ENCODE assay signal across 31 mouse cellular contexts in genomic region chr17:34312185-34312584, GRCm38 (mm10). TPM values are rescaled to one million over a fixed set of nuclear protein-coding genes. Genes with fewer than 3 reads are reported as not detected.
DNase-seq lines count a peak whose midpoint lies in the region; ATAC-seq and TF ChIP-seq lines count a peak whose summit lies in the region.
"Had no signal": no experiment of that assay in that cellular context is flagged by ENCODE, and none has a peak within 500 bp of the region (broad histone marks: within the 10 kb centered on the region; RNA-seq: fewer than 3 reads in every experiment).

No protein-coding gene starts in this region.

- peak overlapping the region; percentile 52 for H3K27ac ChIP-seq in thymus, adult 2 months (ENCODE audit: control insufficient read depth, insufficient read depth, low read length)
- H3K27ac ChIP-seq in kidney, embryonic 15.5 days, result no peak overlapping the region
- no peak overlapping the region for H3K27ac ChIP-seq in forebrain, embryonic 10.5 days
- H3K27ac ChIP-seq: heart, embryonic 15.5 days; hindbrain, embryonic 10.5 days; hindbrain, embryonic 13.5 days had no signal

- no peak for DNase-seq in thymus, adult 2 months
- DNase-seq in thymus, adult 18-20 months, result no peak
- peak; percentile 54 to 55 for DNase-seq in B cell, adult 2 months
- DNase-seq in forebrain, embryonic 10.5 days (ENCODE audit: extremely low spot score, low spot score), result no peak
- DNase-seq: adrenal gland, adult 8-10 months; adrenal gland, postnatal 25 days; cerebellum, adult 11-12 months; cerebellum, adult 8-10 months; cerebellum, postnatal 10 days; forebrain, postnatal 0 days; gastrocnemius, postnatal 25 days; heart, postnatal 10 days; heart, postnatal 36 days had no signal

- TF ChIP-seq POLR2A in thymus, adult 2 months (IDR thresholded peaks at IDR 0.05; ENCODE audit: control insufficient read depth, extremely low read depth, insufficient read depth, low read length, poor library complexity), result no peak

- TF ChIP-seq CTCF in thymus, adult 2 months (IDR thresholded peaks at IDR 0.05; ENCODE audit: borderline replicate concordance, control insufficient read depth, extremely low read depth, insufficient read depth, low read length, poor library complexity), result no peak

- WGBS in thymus, adult 2 months, result 89% methylated on average over 1 of the region's 1 CpGs
- 71% methylated on average over 1 of the region's 1 CpGs for WGBS in kidney, embryonic 15.5 days
- 91% methylated on average over 1 of the region's 1 CpGs for WGBS in forebrain, embryonic 10.5 days

- H3K27me3 ChIP-seq in thymus, adult 2 months (ENCODE audit: control insufficient read depth, insufficient read depth, low read length), result no peaks in the 10 kb centered on the region
- H3K27me3 ChIP-seq in kidney, embryonic 15.5 days, result no peaks in the 10 kb centered on the region
- peaks cover 11% of the 10 kb centered on the region for H3K27me3 ChIP-seq in forebrain, embryonic 10.5 days (ENCODE audit: poor library complexity, severe bottlenecking)

- H3K4me2 ChIP-seq in kidney, embryonic 15.5 days, result no peak overlapping the region
- H3K4me2 ChIP-seq: heart, embryonic 12.5 days; heart, embryonic 15.5 days; hindbrain, embryonic 13.5 days had no signal

- H3K4me3 ChIP-seq in thymus, adult 2 months (ENCODE audit: control insufficient read depth, insufficient read depth, low read length), result no peak overlapping the region
- H3K4me3 ChIP-seq in kidney, embryonic 15.5 days (replicated peaks), result no peak overlapping the region
- H3K4me3 ChIP-seq in forebrain, embryonic 10.5 days, result no peak overlapping the region
- H3K4me3 ChIP-seq: heart, embryonic 12.5 days; heart, embryonic 15.5 days; hindbrain, embryonic 10.5 days; hindbrain, embryonic 13.5 days had no signal

- no peaks in the 10 kb centered on the region for H3K36me3 ChIP-seq in thymus, adult 2 months (ENCODE audit: control insufficient read depth, insufficient read depth, low read length)
- no peaks in the 10 kb centered on the region for H3K36me3 ChIP-seq in kidney, embryonic 15.5 days
- H3K36me3 ChIP-seq in forebrain, embryonic 10.5 days (replicated peaks), result no peaks in the 10 kb centered on the region
- H3K36me3 ChIP-seq: heart, embryonic 12.5 days; heart, embryonic 15.5 days; hindbrain, embryonic 10.5 days; hindbrain, embryonic 13.5 days had no signal

- no peak overlapping the region for H3K9ac ChIP-seq in kidney, embryonic 15.5 days
- H3K9ac ChIP-seq: forebrain, postnatal 0 days; heart, embryonic 12.5 days; heart, embryonic 15.5 days; hindbrain, embryonic 13.5 days had no signal

- peaks cover 12% of the 10 kb centered on the region for H3K4me1 ChIP-seq in thymus, adult 2 months (replicated peaks; ENCODE audit: control insufficient read depth, insufficient read depth, low read length)
- peaks cover 10% of the 10 kb centered on the region; the same call in 1 of the 2 replicates for H3K4me1 ChIP-seq in kidney, embryonic 15.5 days
- H3K4me1 ChIP-seq in forebrain, embryonic 10.5 days, result peaks cover 11% of the 10 kb centered on the region
- H3K4me1 ChIP-seq: heart, embryonic 12.5 days had no signal

- ATAC-seq in granulocyte monocyte progenitor cell, adult 5-6 weeks (replicated peaks; ENCODE audit: poor library complexity, severe bottlenecking), result peak; percentile 77
- ATAC-seq in monocyte, adult 5-6 weeks (replicated peaks; ENCODE audit: insufficient number of reproducible peaks, low FRiP score, low TSS enrichment, poor library complexity, severe bottlenecking), result peak; percentile 32
- no peak for ATAC-seq in kidney, embryonic 15.5 days (replicated peaks; ENCODE audit: low FRiP score)
- ATAC-seq: activated CD4-positive, CD25-positive, alpha-beta regulatory T cell, adult 4 months; CD4-positive, CD25-positive, alpha-beta regulatory T cell, adult 4 months; forebrain, embryonic 14.5 days; forebrain, postnatal 0 days; hindbrain, embryonic 16.5 days had no signal

- no peaks in the 10 kb centered on the region for H3K9me3 ChIP-seq in kidney, embryonic 15.5 days (replicated peaks)
- H3K9me3 ChIP-seq in forebrain, embryonic 10.5 days, result no peaks in the 10 kb centered on the region
- H3K9me3 ChIP-seq: heart, embryonic 12.5 days; heart, embryonic 15.5 days; hindbrain, embryonic 10.5 days; hindbrain, embryonic 13.5 days had no signal

RNA-seq across cellular contexts. Expression of gene H2-Eb1, which starts 6.5 kb away (rescaled TPM):
- polyA plus RNA-seq in thymus, adult 2 months (2012; rRNA removed), result 492 and 666 TPM in 2 replicates
- not detected in 2 replicates for total RNA-seq in granulocyte monocyte progenitor cell, adult 5-6 weeks (2014; fragmentation: Nextera tagmentation)
- total RNA-seq in granulocyte monocyte progenitor cell, adult 5-6 weeks (2017), result 2.6 TPM in 2 replicates
- 415 to 638 TPM (median 573 TPM) in 3 replicates for total RNA-seq in monocyte, adult 5-6 weeks (2017)
- 6.2 and 6.9 TPM in 2 replicates for polyA plus RNA-seq in kidney, embryonic 15.5 days (2015; fragmentation: Nextera tagmentation; extraction: Ambion mirVana)
- 0.54 and 1.0 TPM in 2 replicates for polyA plus RNA-seq in forebrain, embryonic 10.5 days (2016; fragmentation: Nextera tagmentation; extraction: Ambion mirVana)
- polyA plus RNA-seq: C2C12 had no signal

RNA-seq across cellular contexts. Expression of gene H2-Eb2, which starts 13.3 kb away (rescaled TPM):
- polyA plus RNA-seq in thymus, adult 2 months (2012; rRNA removed), result 7.6 and 10.0 TPM in 2 replicates
- total RNA-seq in granulocyte monocyte progenitor cell, adult 5-6 weeks (2014; fragmentation: Nextera tagmentation), result not detected in 2 replicates
- not detected in 2 replicates for total RNA-seq in granulocyte monocyte progenitor cell, adult 5-6 weeks (2017)
- total RNA-seq in monocyte, adult 5-6 weeks (2017), result 4.9 to 11.5 TPM (median 8.6 TPM) in 3 replicates
- not detected in 2 replicates for polyA plus RNA-seq in kidney, embryonic 15.5 days (2015; fragmentation: Nextera tagmentation; extraction: Ambion mirVana)
- polyA plus RNA-seq in forebrain, embryonic 10.5 days (2016; fragmentation: Nextera tagmentation; extraction: Ambion mirVana), result not detected in 2 replicates
- total RNA-seq: adrenal gland, adult 8-10 months; adrenal gland, postnatal 25 days; ES-E14; forebrain, postnatal 0 days; gastrocnemius, adult 8-10 months; gastrocnemius, postnatal 25 days; heart, postnatal 10 days; heart, postnatal 36 days had no signal
- polyA plus RNA-seq: C2C12; embryonic facial prominence, embryonic 11.5 days; embryonic facial prominence, embryonic 14.5 days; forebrain, embryonic 11.5 days; forebrain, embryonic 14.5 days; frontal cortex, adult 2 months; heart, embryonic 12.5 days; heart, embryonic 15.5 days; hindbrain, embryonic 10.5 days had no signal

RNA-seq across cellular contexts. Expression of gene H2-Aa, which starts 24.6 kb away (rescaled TPM):
- polyA plus RNA-seq in thymus, adult 2 months (2012; rRNA removed), result 1,027 and 1,363 TPM in 2 replicates
- total RNA-seq in granulocyte monocyte progenitor cell, adult 5-6 weeks (2014; fragmentation: Nextera tagmentation), result 2.4 and 6.9 TPM in 2 replicates
- 2.4 and 4.8 TPM in 2 replicates for total RNA-seq in granulocyte monocyte progenitor cell, adult 5-6 weeks (2017)
- 387 to 602 TPM (median 587 TPM) in 3 replicates for total RNA-seq in monocyte, adult 5-6 weeks (2017)
- 2.1 and 2.3 TPM in 2 replicates for polyA plus RNA-seq in kidney, embryonic 15.5 days (2015; fragmentation: Nextera tagmentation; extraction: Ambion mirVana)
- polyA plus RNA-seq in forebrain, embryonic 10.5 days (2016; fragmentation: Nextera tagmentation; extraction: Ambion mirVana), result 0.17 TPM in 1 of 2 replicates, not detected in the other
- polyA plus RNA-seq: C2C12; embryonic facial prominence, embryonic 11.5 days; forebrain, embryonic 11.5 days; hindbrain, embryonic 10.5 days had no signal

RNA-seq across cellular contexts. Expression of gene Btnl2, which starts 42.4 kb away (rescaled TPM):
- 1.3 and 1.4 TPM in 2 replicates for polyA plus RNA-seq in thymus, adult 2 months (2012; rRNA removed)
- total RNA-seq in granulocyte monocyte progenitor cell, adult 5-6 weeks (2014; fragmentation: Nextera tagmentation), result not detected in 2 replicates
- total RNA-seq in granulocyte monocyte progenitor cell, adult 5-6 weeks (2017), result not detected in 2 replicates
- 0.76 TPM in 1 of 3 replicates, not detected in the others for total RNA-seq in monocyte, adult 5-6 weeks (2017)
- polyA plus RNA-seq in kidney, embryonic 15.5 days (2015; fragmentation: Nextera tagmentation; extraction: Ambion mirVana), result 0.08 and 0.16 TPM in 2 replicates
- not detected in 2 replicates for polyA plus RNA-seq in forebrain, embryonic 10.5 days (2016; fragmentation: Nextera tagmentation; extraction: Ambion mirVana)
- total RNA-seq: ES-E14; forebrain, postnatal 0 days had no signal
- polyA plus RNA-seq: C2C12; embryonic facial prominence, embryonic 14.5 days; forebrain, embryonic 11.5 days; forebrain, embryonic 14.5 days; forebrain, postnatal 0 days; frontal cortex, adult 2 months; heart, embryonic 15.5 days; hindbrain, embryonic 10.5 days; hindbrain, embryonic 13.5 days; hindbrain, embryonic 16.5 days had no signal

RNA-seq across cellular contexts. Expression of gene H2-Ab1, which starts 54.7 kb away (rescaled TPM):
- 2,799 and 4,004 TPM in 2 replicates for polyA plus RNA-seq in thymus, adult 2 months (2012; rRNA removed)
- 15.3 and 35.8 TPM in 2 replicates for total RNA-seq in granulocyte monocyte progenitor cell, adult 5-6 weeks (2014; fragmentation: Nextera tagmentation)
- 32.7 and 40.7 TPM in 2 replicates for total RNA-seq in granulocyte monocyte progenitor cell, adult 5-6 weeks (2017)
- total RNA-seq in monocyte, adult 5-6 weeks (2017), result 588 to 931 TPM (median 911 TPM) in 3 replicates
- 23.3 and 27.5 TPM in 2 replicates for polyA plus RNA-seq in kidney, embryonic 15.5 days (2015; fragmentation: Nextera tagmentation; extraction: Ambion mirVana)
- 9.8 and 12.5 TPM in 2 replicates for polyA plus RNA-seq in forebrain, embryonic 10.5 days (2016; fragmentation: Nextera tagmentation; extraction: Ambion mirVana)
- polyA plus RNA-seq: C2C12 had no signal

Comparison
In these comparisons a context has a peak if more than half of its experiments do, and no peak if none do; other contexts are left out.
1. DNase-seq: peak in B cell, adult 2 months (2 of 2); none in thymus, adult 2 months (single experiment), thymus, adult 18-20 months (0 of 2) and forebrain, embryonic 10.5 days (single experiment).
2. RNA of gene H2-Eb1, which starts 6.5 kb away (polyA plus RNA-seq): 492 to 666 TPM in thymus, adult 2 months; 6.2 to 6.9 TPM in kidney, embryonic 15.5 days and 0.54 to 1.0 TPM in forebrain, embryonic 10.5 days; every median in the first group is over 10 times any median in the second.
3. RNA of gene H2-Aa, which starts 24.6 kb away (polyA plus RNA-seq): 1,027 to 1,363 TPM in thymus, adult 2 months; 2.1 to 2.3 TPM in kidney, embryonic 15.5 days and 0.17 TPM in forebrain, embryonic 10.5 days; every median in the first group is over 100 times any median in the second.